Mouse (Mus musculus) spleen, adult 18-20 months (tissue): ENCODE data around the gene Olfr1432.
"Not testable (repeated sequence)": the region's sequence is repeated elsewhere in the genome, so short reads cannot be mapped to it uniquely, and the experiment has no call there.

ENCODE experiments used
- DNase-seq, 2 experiments: peaks; one replicate each; pipeline ENCODE4 v3.0.0; 2022; ENCODE audit warnings: mixed read lengths in 2 of 2

Gene Olfr1432

GRCm38 (mm10) chr19:12232496-12232895 is at the start of gene Olfr1432:
Olfr1432 (minus strand) TSS chr19:12232596.
- not testable (repeated sequence) for DNase-seq

- no peak for DNase-seq
These were observed 47.2 kb upstream of the Olfr1432 start, which contains the start of gene Olfr1434 for GRCm38 (mm10) chr19:12279554-12279953. Olfr1434 (plus strand) TSS chr19:12279854.

DNA sequence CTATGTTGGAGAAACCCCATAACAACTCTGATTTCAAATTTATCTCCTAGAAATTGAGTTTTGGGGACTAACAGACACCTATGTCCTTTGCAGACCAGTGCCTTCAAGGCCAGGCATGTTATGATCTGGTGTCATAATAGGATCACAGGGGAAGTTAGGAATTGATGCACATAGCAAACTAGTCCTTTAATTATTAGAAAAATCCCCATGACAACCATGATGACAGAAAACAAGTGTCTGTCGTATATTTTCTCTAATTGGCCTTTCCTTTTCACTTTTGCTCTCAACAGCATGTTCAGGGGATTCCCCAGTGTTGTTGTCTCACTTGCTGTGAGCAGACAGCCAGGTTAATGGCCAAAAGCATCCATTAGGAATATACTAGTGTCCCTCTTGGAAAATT is 28.3 kb upstream of the Olfr1432 start, which contains the start of gene Olfr235:
Gene Olfr235, plus strand, starts transcription at position 301 of the 400 bp plus-strand sequence.
- no peak for DNase-seq

GRCm38 (mm10) chr19:12241559-12241958 is 9.2 kb upstream of the Olfr1432 start, which contains the start of gene Olfr262:
Olfr262 (minus strand) TSS chr19:12241659.
- no peak for DNase-seq

DNA sequence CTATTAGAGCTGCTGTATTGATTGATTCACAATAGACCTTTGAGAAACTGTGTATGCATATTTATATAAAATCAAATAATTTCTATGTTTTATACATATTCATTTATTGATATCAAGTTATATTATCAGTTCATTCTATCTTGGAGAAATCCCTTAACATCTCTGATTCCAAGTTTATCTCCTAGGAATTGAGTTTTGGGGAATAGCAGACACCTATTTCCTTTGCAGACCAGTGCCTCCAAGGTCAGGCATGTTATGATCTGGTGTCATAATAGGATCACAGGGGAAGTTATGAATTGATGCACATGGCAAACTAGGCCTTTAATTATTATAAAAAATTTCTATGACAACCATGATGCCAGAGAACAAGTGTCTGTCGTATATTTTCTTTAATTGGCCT is 32.1 kb downstream of the Olfr1432 start, which contains the start of gene Olfr1431:
Gene Olfr1431, plus strand, starts transcription at position 301 of the 400 bp plus-strand sequence.
- DNase-seq = no peak

DNA sequence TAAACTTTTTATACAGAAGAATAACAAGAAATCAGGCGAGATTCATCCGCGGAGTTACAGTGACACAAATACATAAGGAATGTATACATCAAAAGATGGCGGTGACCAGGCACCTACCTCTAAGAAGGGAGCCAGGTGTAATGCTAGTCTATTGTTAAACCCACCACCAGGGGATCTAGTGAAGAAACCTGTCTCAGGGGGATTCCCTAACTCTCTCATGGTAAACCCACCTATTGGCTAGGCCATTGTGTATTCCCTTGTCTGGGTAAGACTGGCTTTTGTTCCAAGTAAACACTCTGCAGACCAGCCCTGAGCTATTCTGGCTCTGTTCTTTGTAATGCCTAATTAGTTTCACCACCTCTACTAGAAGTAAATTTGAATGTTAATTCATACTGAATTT is 33.3 kb downstream of the Olfr1432 start:
- DNase-seq = not testable (repeated sequence)
